ENCODE assay signal across 22 mouse cellular contexts in genomic region chr2:172846311-172846575, GRCm38 (mm10).
A peak's percentile ranks its signal among the peaks of the same experiment; 100 is the strongest.
DNase-seq lines count a peak whose midpoint lies in the region; ATAC-seq lines count a peak whose summit lies in the region.
"Had no signal": no experiment of that assay in that cellular context is flagged by ENCODE, and none has a peak within 500 bp of the region (broad histone marks: within the 10 kb centered on the region; RNA-seq: fewer than 3 reads in every experiment).

No protein-coding gene starts in this region.

- no peak overlapping the region for H3K9ac ChIP-seq in midbrain, embryonic 13.5 days (replicated peaks)
- peak overlapping the region; percentile 22; the same call in 1 of the 2 replicates for H3K9ac ChIP-seq in limb, embryonic 11.5 days (ENCODE audit: low read length)
- H3K9ac ChIP-seq in hindbrain, embryonic 12.5 days, result no peak overlapping the region
- H3K9ac ChIP-seq: hindbrain, embryonic 15.5 days had no signal

- WGBS in heart, embryonic 10.5 days, result 71% methylated on average over 4 of the region's 4 CpGs
- WGBS in midbrain, embryonic 10.5 days, result 81% methylated on average over 4 of the region's 4 CpGs
- WGBS in midbrain, embryonic 13.5 days, result 79% methylated on average over 4 of the region's 4 CpGs
- WGBS in limb, embryonic 11.5 days, result 29% methylated on average over 4 of the region's 4 CpGs
- WGBS in hindbrain, embryonic 12.5 days, result 62% methylated on average over 4 of the region's 4 CpGs

- H3K9me3 ChIP-seq in heart, embryonic 10.5 days, result no peaks in the 10 kb centered on the region
- H3K9me3 ChIP-seq in midbrain, embryonic 10.5 days (replicated peaks), result no peaks in the 10 kb centered on the region
- no peaks in the 10 kb centered on the region for H3K9me3 ChIP-seq in midbrain, embryonic 13.5 days
- no peaks in the 10 kb centered on the region for H3K9me3 ChIP-seq in limb, embryonic 11.5 days (ENCODE audit: control insufficient read depth, low read length)
- no peaks in the 10 kb centered on the region for H3K9me3 ChIP-seq in hindbrain, embryonic 12.5 days (replicated peaks)
- H3K9me3 ChIP-seq: hindbrain, embryonic 15.5 days had no signal

- no peak overlapping the region for H3K4me2 ChIP-seq in midbrain, embryonic 13.5 days (replicated peaks)
- H3K4me2 ChIP-seq in limb, embryonic 11.5 days (ENCODE audit: low read depth, severe bottlenecking), result no peak overlapping the region
- no peak overlapping the region for H3K4me2 ChIP-seq in hindbrain, embryonic 12.5 days (replicated peaks)
- H3K4me2 ChIP-seq: hindbrain, embryonic 15.5 days; liver, embryonic 11.5 days had no signal

- ATAC-seq in midbrain, embryonic 13.5 days, result no peak
- no peak for ATAC-seq in limb, embryonic 11.5 days (ENCODE audit: insufficient number of reproducible peaks, low FRiP score, low TSS enrichment, low read depth)
- no peak for ATAC-seq in hindbrain, embryonic 12.5 days (ENCODE audit: low FRiP score)
- ATAC-seq: forebrain, embryonic 16.5 days; inflammation-experienced regulatory T-cells, adult 6 months had no signal

- H3K27ac ChIP-seq in heart, embryonic 10.5 days, result peak overlapping the region; percentile 79; the same call in 1 of the 2 replicates
- peak overlapping the region; percentile 29; the same call in 1 of the 2 replicates for H3K27ac ChIP-seq in midbrain, embryonic 10.5 days (replicated peaks)
- no peak overlapping the region for H3K27ac ChIP-seq in midbrain, embryonic 13.5 days
- H3K27ac ChIP-seq in limb, embryonic 11.5 days (replicated peaks; ENCODE audit: low read depth, low read length), result peak overlapping the region; percentile 76; the same call in 1 of the 2 replicates
- no peak overlapping the region for H3K27ac ChIP-seq in hindbrain, embryonic 12.5 days
- H3K27ac ChIP-seq: hindbrain, embryonic 15.5 days; layer of hippocampus, adult 2 months; left cerebral cortex, adult 2 months had no signal

- H3K4me1 ChIP-seq in heart, embryonic 10.5 days, result peaks cover 63% of the 10 kb centered on the region
- H3K4me1 ChIP-seq in midbrain, embryonic 10.5 days, result peaks cover 12% of the 10 kb centered on the region
- no peaks in the 10 kb centered on the region for H3K4me1 ChIP-seq in midbrain, embryonic 13.5 days (replicated peaks)
- H3K4me1 ChIP-seq in limb, embryonic 11.5 days (ENCODE audit: control insufficient read depth, insufficient read depth, low read length), result peaks cover 27% of the 10 kb centered on the region
- H3K4me1 ChIP-seq in hindbrain, embryonic 12.5 days, result peaks cover 24% of the 10 kb centered on the region; the same call in 1 of the 2 replicates

- no peak for DNase-seq in heart, embryonic 10.5 days (ENCODE audit: low spot score)
- no peak for DNase-seq in heart, postnatal 4 days
- no peak for DNase-seq in midbrain, embryonic 10.5 days (ENCODE audit: low spot score)
- no peak for DNase-seq in limb, embryonic 11.5 days (ENCODE audit: low spot score)
- DNase-seq in adrenal gland, postnatal 14 days, result no peak
- no peak for DNase-seq in frontal cortex, adult 2 months (ENCODE audit: extremely low spot score in 1 of 2, low spot score in 1 of 2)
- DNase-seq: adrenal gland, adult 8-10 months; cerebellum, adult 8-10 months; cerebellum, postnatal 25 days; gastrocnemius, postnatal 10 days; lung, postnatal 36 days; midbrain, embryonic 14.5 days had no signal

- no peaks in the 10 kb centered on the region for H3K36me3 ChIP-seq in heart, embryonic 10.5 days
- H3K36me3 ChIP-seq in midbrain, embryonic 10.5 days, result no peaks in the 10 kb centered on the region
- H3K36me3 ChIP-seq in midbrain, embryonic 13.5 days, result no peaks in the 10 kb centered on the region
- no peaks in the 10 kb centered on the region for H3K36me3 ChIP-seq in limb, embryonic 11.5 days (ENCODE audit: control insufficient read depth, insufficient read depth, low read length)
- H3K36me3 ChIP-seq in hindbrain, embryonic 12.5 days, result no peaks in the 10 kb centered on the region
- H3K36me3 ChIP-seq: G1E; hindbrain, embryonic 15.5 days had no signal

- no peaks in the 10 kb centered on the region for H3K27me3 ChIP-seq in heart, embryonic 10.5 days (ENCODE audit: insufficient read depth, poor library complexity, severe bottlenecking)
- H3K27me3 ChIP-seq in midbrain, embryonic 10.5 days (ENCODE audit: low read depth, poor library complexity, severe bottlenecking), result peaks cover 6% of the 10 kb centered on the region
- no peaks in the 10 kb centered on the region for H3K27me3 ChIP-seq in midbrain, embryonic 13.5 days
- no peaks in the 10 kb centered on the region for H3K27me3 ChIP-seq in limb, embryonic 11.5 days (ENCODE audit: control insufficient read depth, insufficient read depth, low read length)
- H3K27me3 ChIP-seq in hindbrain, embryonic 12.5 days, result no peaks in the 10 kb centered on the region
- H3K27me3 ChIP-seq: hindbrain, embryonic 15.5 days had no signal

- no peak overlapping the region for H3K4me3 ChIP-seq in heart, embryonic 10.5 days
- no peak overlapping the region for H3K4me3 ChIP-seq in midbrain, embryonic 10.5 days
- no peak overlapping the region for H3K4me3 ChIP-seq in midbrain, embryonic 13.5 days (replicated peaks)
- no peak overlapping the region for H3K4me3 ChIP-seq in limb, embryonic 11.5 days (ENCODE audit: low read depth, low read length)
- no peak overlapping the region for H3K4me3 ChIP-seq in hindbrain, embryonic 12.5 days
- H3K4me3 ChIP-seq: hindbrain, embryonic 15.5 days; layer of hippocampus, adult 2 months; left cerebral cortex, adult 2 months; megakaryocyte, embryonic 14.5 days had no signal

Comparison
In these comparisons a context has a peak if more than half of its experiments do, and no peak if none do; other contexts are left out.
1. H3K27ac ChIP-seq: peak in heart, embryonic 10.5 days (single experiment), midbrain, embryonic 10.5 days (single experiment) and limb, embryonic 11.5 days (single experiment); none in midbrain, embryonic 13.5 days (single experiment) and hindbrain, embryonic 12.5 days (single experiment).